Mouse (Mus musculus): ENCODE data around the gene Tacr2. TPM values are rescaled to one million over a fixed set of nuclear protein-coding genes. Genes with fewer than 3 reads are reported as not detected.

Tacr2 gene
- polyA plus RNA-seq, 1 experiment from 2014 or later = not detected

DNA sequence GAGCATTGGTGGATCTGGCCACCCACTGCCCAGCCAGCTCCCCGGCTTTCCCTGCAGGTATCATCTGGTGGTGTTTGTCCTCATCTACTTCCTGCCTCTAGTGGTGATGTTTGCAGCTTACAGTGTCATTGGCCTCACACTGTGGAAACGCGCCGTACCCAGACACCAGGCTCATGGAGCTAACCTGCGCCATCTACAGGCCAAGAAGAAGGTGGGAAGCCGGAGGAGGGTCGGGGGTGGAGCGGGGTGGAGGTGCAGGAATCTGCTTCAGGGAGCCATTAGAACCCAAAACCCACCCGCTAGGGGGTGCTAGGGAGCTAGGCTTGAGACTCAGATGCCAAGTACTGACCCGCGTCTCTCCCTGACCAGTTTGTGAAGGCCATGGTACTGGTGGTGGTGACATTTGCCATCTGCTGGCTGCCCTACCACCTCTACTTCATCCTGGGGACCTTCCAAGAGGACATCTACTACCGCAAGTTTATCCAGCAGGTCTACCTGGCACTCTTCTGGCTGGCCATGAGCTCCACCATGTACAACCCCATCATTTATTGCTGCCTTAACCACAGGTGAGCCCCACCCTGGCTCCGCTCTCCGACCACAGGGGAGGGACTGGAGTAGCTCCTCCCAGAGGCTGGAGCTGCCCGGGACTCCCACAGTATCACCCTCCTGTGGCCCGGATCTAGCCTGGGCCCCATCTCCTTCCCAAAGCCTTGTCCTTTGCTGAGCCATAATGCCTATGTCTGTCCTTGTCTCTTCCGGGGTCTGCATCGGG lies 9.1 kb downstream of the Tacr2 start:
- no peaks in the 10 kb centered on the region for H3K79me2 ChIP-seq (ENCODE audit: inconsistent target)
- H3K36me3 ChIP-seq (ENCODE audit: inconsistent target) = no peaks in the 10 kb centered on the region
- no peak overlapping the region for H3K4me3 ChIP-seq (ENCODE audit: inconsistent target)
- no peak overlapping the region for H3K27ac ChIP-seq
- 22% methylated on average over 18 of the region's 18 CpGs for WGBS (ENCODE audit: missing documents)

DNA sequence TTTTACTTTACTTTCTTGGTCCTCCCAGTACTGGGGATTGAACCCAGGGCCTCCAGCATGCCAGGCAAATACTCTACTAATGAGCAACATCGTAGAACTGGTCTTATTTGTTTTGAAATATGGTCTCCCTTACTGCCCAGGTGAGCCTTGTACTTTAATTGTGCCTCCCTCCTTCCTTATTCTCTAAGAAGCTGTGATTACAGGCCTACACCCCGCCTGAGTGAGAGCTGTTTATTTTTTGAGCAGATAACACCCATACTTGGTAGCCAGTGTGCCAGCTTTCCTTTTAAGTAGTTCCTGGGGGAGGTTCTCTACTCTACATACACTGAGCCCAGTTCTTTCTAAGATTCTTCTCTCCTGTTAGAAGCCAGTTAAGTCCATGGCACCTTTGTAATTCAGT lies 12.1 kb downstream of the Tacr2 start:
- Histone ChIP-seq H3K27ac (no peak overlapping the region), H3K4me3 (ENCODE audit: inconsistent target) (no peak overlapping the region), H3K36me3 (ENCODE audit: inconsistent target) (peaks cover 4% of the 10 kb centered on the region; the same call in 1 of the 2 replicates), H3K79me2 (ENCODE audit: inconsistent target) (no peaks in the 10 kb centered on the region)
- WGBS (ENCODE audit: missing documents) = 85% methylated on average over 2 of the region's 2 CpGs

DNA sequence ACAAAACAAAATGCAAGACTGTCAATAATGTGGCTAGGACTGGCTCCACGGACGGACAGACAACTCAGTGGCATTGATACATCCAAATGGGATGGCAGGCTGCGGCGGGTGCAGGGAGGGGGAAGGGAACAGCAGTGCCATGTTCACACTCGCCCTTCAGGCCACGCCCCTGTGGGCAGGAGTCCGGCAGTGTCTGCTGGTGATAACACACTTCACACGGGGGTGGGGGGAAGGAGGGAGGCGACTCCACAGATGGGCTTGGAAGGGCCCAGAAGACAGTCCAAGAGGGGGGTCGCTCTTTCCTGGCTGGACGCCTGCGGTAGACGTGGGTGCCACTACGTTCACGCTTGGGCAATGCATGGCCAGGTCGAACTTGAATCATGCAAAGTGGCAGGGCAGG lies 17.0 kb downstream of the Tacr2 start:
- Histone ChIP-seq H3K27ac (no peak overlapping the region), H3K36me3 (ENCODE audit: inconsistent target) (peaks cover 44% of the 10 kb centered on the region), H3K4me3 (ENCODE audit: inconsistent target) (no peak overlapping the region), H3K79me2 (ENCODE audit: inconsistent target) (no peaks in the 10 kb centered on the region)
- 94% methylated on average over 16 of the region's 16 CpGs for WGBS (ENCODE audit: missing documents)

DNA sequence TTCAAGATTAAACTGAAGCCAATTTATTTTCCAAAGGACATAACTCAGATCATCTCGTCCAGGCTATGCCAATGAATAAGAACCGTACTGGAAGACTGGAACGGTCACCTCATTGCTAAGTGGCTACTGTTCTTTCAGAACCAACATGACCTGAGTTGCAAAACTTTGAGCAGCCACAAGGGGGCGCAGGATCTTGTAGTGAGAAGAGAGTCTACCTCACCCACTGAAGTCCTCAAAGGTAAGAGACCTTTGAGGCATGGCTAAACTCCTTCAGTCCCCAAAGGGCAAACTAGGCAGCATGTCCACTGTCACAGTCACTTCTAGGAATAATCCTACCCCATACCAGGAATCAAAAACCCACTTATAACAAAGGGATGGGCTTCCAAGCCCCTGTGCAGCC lies 23.0 kb downstream of the Tacr2 start:
- H3K36me3 ChIP-seq (ENCODE audit: inconsistent target) = peaks cover 46% of the 10 kb centered on the region
- WGBS (ENCODE audit: missing documents) = 31% methylated on average over 4 of the region's 4 CpGs
- no peak overlapping the region for H3K27ac ChIP-seq
- H3K4me3 ChIP-seq (ENCODE audit: inconsistent target) = no peak overlapping the region
- no peaks in the 10 kb centered on the region for H3K79me2 ChIP-seq (ENCODE audit: inconsistent target)

DNA sequence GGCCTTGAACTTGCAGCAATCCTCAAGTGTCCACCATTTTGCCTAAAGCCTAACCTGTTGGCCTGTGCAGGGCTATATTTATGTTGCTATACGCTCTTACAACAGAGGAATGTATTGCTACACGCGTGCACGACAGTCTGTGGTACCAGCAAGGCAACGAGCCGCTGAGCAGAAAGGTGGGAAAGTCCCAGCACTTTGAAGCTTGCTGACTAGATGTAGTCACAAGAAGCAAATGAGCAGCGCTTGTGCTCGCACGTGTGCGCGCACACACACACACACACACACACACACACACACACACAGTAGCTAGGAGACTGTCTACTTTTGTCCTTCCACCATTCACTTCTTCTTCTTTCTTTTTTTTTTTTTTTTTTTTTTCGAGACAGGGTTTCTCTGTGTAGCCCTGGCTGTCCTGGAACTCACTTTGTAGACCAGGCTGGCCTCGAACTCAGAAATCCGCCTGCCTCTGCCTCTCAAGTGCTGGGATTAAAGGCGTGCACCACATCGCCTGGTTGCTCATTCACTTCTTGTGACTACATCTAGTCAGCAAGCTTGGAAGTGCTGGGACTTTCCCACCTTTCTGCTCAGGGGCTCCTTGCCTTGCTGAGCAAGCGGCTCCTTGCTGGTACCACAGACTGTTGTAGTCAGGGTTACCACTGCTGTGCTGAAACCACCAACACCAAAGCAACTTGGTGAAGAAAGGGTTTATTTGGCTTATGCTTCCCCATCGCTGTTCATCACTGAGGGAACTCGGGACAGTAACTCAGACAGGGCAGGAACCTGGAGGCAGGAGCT lies 25.5 kb downstream of the Tacr2 start:
- 93% methylated on average over 10 of the region's 19 CpGs for WGBS (ENCODE audit: missing documents)
- Histone ChIP-seq H3K36me3 (ENCODE audit: inconsistent target) (peaks cover 50% of the 10 kb centered on the region), H3K27ac (no peak overlapping the region), H3K79me2 (ENCODE audit: inconsistent target) (no peaks in the 10 kb centered on the region), H3K4me3 (ENCODE audit: inconsistent target) (no peak overlapping the region)

DNA sequence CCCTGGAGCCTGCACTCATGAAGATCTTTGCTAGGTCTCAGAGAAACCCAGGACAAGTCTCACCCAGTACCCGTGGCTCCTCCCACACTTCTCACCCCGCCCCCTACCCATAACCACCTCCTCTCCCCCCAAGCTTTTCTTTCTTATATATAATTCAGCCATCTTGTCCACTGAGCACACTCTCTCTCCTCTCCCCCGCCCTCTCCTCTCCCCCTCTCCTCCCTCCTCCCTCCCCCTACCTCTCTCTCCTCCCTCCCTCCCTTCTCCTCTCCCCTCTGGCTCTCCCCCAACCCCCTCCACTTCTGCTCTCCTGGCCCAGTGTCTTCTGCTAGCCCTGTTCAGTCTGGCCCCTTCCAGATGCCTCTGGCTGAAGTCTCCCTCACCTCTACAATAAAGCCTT lies 26.8 kb downstream of the Tacr2 start:
- Histone ChIP-seq H3K4me3 (ENCODE audit: inconsistent target) (no peak overlapping the region), H3K36me3 (ENCODE audit: inconsistent target) (peaks cover 51% of the 10 kb centered on the region), H3K27ac (no peak overlapping the region), H3K79me2 (ENCODE audit: inconsistent target) (no peaks in the 10 kb centered on the region)
- WGBS (ENCODE audit: missing documents) = 95% methylated on average over 2 of the region's 3 CpGs

DNA sequence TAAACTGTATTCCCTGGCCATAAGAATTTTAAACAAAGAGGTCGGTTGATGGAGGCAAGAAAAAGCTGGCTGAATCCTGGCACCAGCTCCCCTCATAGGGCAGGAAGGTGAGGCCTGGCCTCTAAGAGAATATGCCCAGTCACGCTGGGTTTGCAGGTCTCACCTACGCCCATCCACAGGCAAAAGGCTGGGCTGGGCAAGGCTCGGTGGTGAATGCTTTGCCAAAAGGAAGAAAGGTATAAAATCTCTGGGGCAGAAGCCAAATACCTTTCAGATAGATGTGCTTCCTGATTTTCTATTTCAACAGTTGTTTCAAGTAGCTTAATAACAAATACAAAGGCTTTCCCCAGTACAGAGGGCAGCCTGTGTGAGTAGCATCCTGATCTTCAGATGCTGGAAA lies 27.4 kb downstream of the Tacr2 start:
- peaks cover 49% of the 10 kb centered on the region for H3K36me3 ChIP-seq (ENCODE audit: inconsistent target)
- H3K79me2 ChIP-seq (ENCODE audit: inconsistent target) = no peaks in the 10 kb centered on the region
- H3K27ac ChIP-seq = no peak overlapping the region
- H3K4me3 ChIP-seq (ENCODE audit: inconsistent target) = no peak overlapping the region
- WGBS (ENCODE audit: missing documents) = 92% methylated on average over 4 of the region's 4 CpGs

DNA sequence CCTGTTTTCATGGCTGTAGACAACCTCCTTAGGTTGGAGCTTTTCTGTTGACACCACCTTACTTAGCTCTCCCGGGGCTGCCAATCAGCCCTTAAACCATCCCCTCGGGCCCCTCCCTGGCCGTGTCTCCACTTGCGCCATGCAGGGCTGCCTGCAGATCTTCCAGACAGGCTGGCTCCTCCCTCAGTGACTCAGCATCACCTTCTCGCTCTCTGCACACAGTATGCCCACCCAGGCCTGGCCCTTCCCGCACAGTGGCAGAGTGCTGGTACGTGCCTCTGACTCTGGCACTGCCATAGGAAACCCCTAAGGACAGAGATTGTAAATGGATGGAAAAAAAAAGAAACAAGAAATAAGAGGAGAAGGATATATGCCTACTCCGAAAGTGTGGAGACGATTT lies 30.5 kb downstream of the Tacr2 start:
- 88% methylated on average over 7 of the region's 9 CpGs for whole genome bisulfite sequencing (ENCODE audit: missing documents)
- Histone ChIP-seq H3K36me3 (ENCODE audit: inconsistent target) (peaks cover 59% of the 10 kb centered on the region), H3K4me3 (ENCODE audit: inconsistent target) (no peak overlapping the region)

DNA sequence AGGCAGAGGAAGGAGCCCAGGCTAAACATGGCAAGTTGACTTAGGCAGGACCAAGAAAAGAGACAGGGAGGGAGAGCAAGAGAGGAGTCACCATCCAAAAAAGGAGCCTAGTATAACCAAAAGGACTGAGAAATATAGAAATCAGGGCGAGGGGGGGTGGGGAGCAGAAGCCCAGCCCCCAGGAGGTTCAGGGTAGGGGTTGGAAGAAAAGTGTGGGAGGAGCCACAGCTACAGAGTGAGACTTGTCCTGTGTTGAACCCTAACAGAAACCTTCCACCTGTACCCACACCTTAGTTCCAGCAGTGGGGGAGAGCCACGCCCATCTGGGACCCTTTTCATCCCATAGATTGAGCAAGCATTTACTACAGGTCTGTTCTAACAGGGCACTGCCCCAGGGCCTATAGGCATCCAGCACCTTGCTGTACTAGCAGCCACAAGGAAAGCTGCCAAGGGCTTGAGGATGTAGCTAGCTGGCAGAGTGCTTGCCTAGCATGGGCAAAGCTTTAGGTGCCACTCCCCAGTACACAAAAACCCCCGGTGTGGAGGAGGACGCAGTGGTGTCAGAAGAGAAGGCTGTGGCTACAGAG lies 31.1 kb downstream of the Tacr2 start:
- Histone ChIP-seq H3K79me2 (ENCODE audit: inconsistent target) (no peaks in the 10 kb centered on the region), H3K27ac (no peak overlapping the region), H3K36me3 (ENCODE audit: inconsistent target) (peaks cover 59% of the 10 kb centered on the region), H3K4me3 (ENCODE audit: inconsistent target) (no peak overlapping the region)
- WGBS (ENCODE audit: missing documents) = 91% methylated on average over 4 of the region's 4 CpGs

More for the DNA sequence above, 30.5 kb downstream of the Tacr2 start:
- Histone ChIP-seq H3K79me2 (ENCODE audit: inconsistent target) (no peaks in the 10 kb centered on the region), H3K27ac (no peak overlapping the region)

DNA sequence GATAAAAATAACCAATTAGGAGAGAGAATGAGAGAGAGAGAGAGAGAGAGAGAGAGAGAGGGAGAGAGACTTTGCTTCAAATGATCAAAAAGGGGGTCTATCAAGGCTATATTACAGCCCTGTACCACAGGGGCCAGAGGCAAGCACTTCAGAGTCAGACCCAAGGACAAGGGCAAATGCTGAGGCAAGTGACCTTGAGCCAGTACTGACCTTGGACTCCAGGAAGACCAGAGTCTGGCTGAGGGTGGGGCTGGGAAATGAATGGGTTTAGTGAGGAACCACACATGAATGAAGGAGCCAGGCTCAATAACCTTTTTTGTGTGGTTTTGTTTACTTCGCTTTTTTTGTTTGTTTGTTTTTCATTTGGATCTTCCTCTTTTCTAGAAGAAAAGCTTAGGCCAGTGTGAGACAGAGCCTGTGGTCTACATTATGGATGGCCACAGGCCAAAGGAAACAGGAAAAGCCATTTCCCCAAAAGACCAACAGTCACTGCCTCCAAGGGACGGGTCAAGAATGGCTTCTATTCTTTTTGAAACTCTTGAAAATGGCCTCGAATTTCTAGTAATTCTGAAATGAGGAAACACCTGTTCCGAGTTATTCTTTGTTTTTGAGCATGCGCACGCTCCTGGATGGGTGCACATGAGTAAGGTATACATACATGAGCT lies 35.4 kb downstream of the Tacr2 start:
- Histone ChIP-seq H3K36me3 (ENCODE audit: inconsistent target) (peaks cover 63% of the 10 kb centered on the region), H3K4me3 (ENCODE audit: inconsistent target) (no peak overlapping the region), H3K27ac (no peak overlapping the region), H3K79me2 (ENCODE audit: inconsistent target) (no peaks in the 10 kb centered on the region)
- 14% methylated on average over 6 of the region's 6 CpGs for WGBS (ENCODE audit: missing documents)

DNA sequence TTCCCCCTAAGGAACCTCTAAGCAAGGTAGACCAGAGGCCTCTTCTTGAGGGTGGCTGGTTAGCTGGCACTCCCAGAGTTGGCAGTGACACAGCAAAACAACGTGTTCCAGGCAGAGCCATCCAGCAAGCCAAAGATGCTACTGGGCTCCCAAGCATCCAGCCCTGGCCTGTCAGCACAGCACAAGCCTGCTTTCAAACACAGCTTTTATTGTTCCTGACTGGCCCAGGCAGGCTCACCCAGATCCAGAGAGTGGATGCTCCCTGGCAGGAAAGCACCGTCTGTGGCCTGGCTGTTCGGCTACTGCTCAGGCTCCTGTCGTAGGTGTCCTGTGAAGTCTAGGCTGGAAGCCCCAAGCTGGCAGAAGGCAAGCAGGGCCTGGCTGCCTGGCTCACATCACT lies 41.9 kb downstream of the Tacr2 start:
- peaks cover 1% of the 10 kb centered on the region; the same call in 1 of the 2 replicates for H3K79me2 ChIP-seq (ENCODE audit: inconsistent target)
- WGBS (ENCODE audit: missing documents) = 77% methylated on average over 4 of the region's 4 CpGs
- H3K4me3 ChIP-seq (ENCODE audit: inconsistent target) = no peak overlapping the region
- H3K27ac ChIP-seq = no peak overlapping the region
- H3K36me3 ChIP-seq (ENCODE audit: inconsistent target) = peaks cover 90% of the 10 kb centered on the region

DNA sequence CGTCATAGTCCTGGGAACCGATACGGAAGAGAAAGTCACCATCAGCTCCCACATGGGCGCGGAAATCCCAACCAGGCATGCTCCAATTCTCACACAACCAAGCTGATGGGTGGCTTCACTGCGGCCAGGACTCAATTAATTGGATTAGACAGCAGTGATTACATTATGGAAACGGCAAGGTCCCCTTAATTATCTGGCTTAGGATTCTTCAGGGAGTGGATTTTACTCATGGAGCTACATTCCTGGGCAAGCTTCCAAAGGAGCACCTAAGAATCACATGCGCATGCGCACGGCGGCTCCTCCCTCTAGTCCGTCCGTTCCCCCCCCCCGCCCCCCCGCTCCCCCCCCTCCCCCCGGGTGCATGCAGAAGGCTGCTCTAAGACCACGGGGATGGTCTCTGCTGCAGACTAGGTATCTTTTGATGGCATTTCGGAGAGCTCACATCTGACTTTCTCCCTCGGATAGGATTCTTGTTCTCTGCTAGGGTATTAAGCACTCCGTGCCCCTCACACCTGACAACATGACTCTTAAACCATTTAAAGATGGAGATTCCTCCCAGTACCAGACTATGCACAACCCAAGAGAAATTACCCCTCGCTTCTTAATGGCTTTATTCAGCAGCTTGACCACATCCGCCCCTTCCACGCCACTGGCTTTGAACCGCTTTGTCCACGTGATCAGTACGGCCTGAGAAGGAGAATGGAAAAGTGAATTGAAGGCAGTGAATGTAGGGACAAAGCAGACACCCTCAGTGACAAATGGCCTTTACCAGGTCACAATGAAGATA lies 44.0 kb downstream of the Tacr2 start:
- H3K4me3 ChIP-seq (ENCODE audit: inconsistent target) = no peak overlapping the region
- 98% methylated on average over 17 of the region's 26 CpGs for WGBS (ENCODE audit: missing documents)
- H3K27ac ChIP-seq = no peak overlapping the region
- H3K79me2 ChIP-seq (ENCODE audit: inconsistent target) = peaks cover 6% of the 10 kb centered on the region; the same call in 1 of the 2 replicates
- H3K36me3 ChIP-seq (ENCODE audit: inconsistent target) = peaks cover 72% of the 10 kb centered on the region

DNA sequence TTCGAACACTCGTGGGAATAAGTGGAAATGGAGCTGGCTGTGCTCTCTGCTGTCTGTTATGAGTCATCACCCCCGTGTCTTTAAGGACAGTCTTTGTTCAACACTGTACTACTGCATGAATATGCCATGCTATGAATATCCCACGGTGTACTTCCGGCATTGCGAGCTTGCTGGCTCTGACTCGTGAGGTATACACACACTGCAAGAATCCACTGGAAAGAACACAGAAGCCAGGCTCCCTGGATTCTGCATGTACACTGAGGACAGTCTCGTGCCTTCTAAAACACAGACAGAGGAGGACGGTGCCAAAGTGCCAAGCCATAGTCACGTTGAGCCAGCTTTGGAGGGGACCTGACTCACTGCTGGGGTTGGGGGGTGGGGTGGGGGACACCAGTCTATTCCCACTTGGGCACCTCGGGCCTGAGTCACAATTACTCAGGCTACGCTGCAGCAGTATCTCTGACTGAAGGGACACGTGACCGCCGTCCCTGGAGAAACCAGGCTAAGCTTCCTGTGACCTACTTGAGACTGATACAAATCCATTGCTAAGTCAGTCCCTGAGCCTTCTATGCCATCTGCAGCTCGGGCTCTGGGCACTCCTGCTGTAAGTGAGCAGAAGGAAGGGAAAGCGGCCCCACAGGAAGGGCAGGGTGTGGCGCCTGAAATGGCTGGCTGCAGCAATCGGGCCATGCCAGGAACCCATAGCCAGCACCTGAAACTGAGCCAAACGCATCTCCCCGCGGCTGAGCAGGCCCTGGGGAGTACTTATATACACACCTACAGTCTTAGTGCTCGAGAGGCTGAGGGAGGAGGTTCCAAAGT lies 48.0 kb downstream of the Tacr2 start:
- peaks cover 53% of the 10 kb centered on the region for H3K36me3 ChIP-seq (ENCODE audit: inconsistent target)
- H3K79me2 ChIP-seq (ENCODE audit: inconsistent target) = peaks cover 10% of the 10 kb centered on the region; the same call in 1 of the 2 replicates
- peak overlapping the region; percentile 71 for H3K27ac ChIP-seq
- 25% methylated on average over 23 of the region's 23 CpGs for whole genome bisulfite sequencing (ENCODE audit: missing documents)
- H3K4me3 ChIP-seq (ENCODE audit: inconsistent target) = no peak overlapping the region

Data from macrophage (primary cell).